In the genomic region with DNA sequence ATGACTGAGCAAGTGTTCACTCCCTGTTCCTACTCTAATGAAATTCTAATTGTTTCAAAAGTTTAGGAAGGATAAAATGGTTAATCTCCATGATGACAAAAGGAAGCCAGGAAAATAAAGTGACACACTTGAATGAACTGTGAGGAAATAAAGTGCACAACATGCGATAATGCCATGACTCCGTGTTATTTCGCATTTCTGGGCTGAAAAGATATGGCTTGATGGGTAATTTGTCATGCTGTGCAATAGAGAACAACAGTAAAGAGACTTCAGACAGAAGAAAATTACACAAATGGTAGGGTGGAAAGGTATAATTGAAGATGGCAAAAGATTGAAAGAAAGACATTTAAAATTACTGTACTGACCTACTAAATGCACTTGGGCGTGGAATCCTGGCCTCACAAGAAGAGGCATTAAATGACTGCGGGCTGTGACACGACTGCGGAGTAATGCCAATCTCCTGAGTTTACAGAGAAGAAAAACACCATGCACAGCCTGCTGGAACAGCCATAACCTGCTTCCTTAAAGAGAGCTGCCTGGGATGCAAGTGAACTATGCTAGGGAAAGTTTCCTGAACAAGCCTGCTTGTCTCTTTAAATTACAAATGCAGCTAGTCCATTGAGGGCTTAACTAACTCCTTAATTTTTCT, we compare ENCODE assay signal across 22 mouse cellular contexts. TPM values are rescaled to one million over a fixed set of nuclear protein-coding genes. Genes with fewer than 3 reads are reported as not detected.
DNase-seq lines count a peak whose midpoint lies in the region; ATAC-seq and TF ChIP-seq lines count a peak whose summit lies in the region.
"Had no signal": no experiment of that assay in that cellular context is flagged by ENCODE, and none has a peak within 500 bp of the region (broad histone marks: within the 10 kb centered on the region; RNA-seq: fewer than 3 reads in every experiment).

No protein-coding gene starts in this region.

- H3K4me3 ChIP-seq in forebrain, embryonic 13.5 days = no peak overlapping the region
- no peak overlapping the region for H3K4me3 ChIP-seq in forebrain, embryonic 11.5 days (ENCODE audit: low read depth, low read length)
- no peak overlapping the region for H3K4me3 ChIP-seq in embryonic facial prominence, embryonic 13.5 days
- no peak overlapping the region for H3K4me3 ChIP-seq in forebrain, embryonic 16.5 days (replicated peaks; ENCODE audit: low read length)
- H3K4me3 ChIP-seq: heart, adult 2 months; heart, embryonic 15.5 days; hindbrain, embryonic 13.5 days had no signal

- H3K9ac ChIP-seq in forebrain, embryonic 13.5 days = no peak overlapping the region
- no peak overlapping the region for H3K9ac ChIP-seq in forebrain, embryonic 11.5 days (ENCODE audit: low read length)
- H3K9ac ChIP-seq in embryonic facial prominence, embryonic 13.5 days = no peak overlapping the region
- H3K9ac ChIP-seq in forebrain, embryonic 16.5 days (replicated peaks; ENCODE audit: low read depth, low read length) = no peak overlapping the region
- H3K9ac ChIP-seq: heart, embryonic 15.5 days; hindbrain, embryonic 13.5 days had no signal

- H3K27ac ChIP-seq in forebrain, embryonic 13.5 days = no peak overlapping the region
- no peak overlapping the region for H3K27ac ChIP-seq in forebrain, embryonic 11.5 days (ENCODE audit: low read depth, low read length)
- no peak overlapping the region for H3K27ac ChIP-seq in embryonic facial prominence, embryonic 13.5 days
- no peak overlapping the region for H3K27ac ChIP-seq in forebrain, embryonic 16.5 days (ENCODE audit: low read length)
- H3K27ac ChIP-seq: heart, adult 2 months; heart, embryonic 15.5 days; hindbrain, embryonic 13.5 days; hindbrain, postnatal 0 days had no signal

- 79% methylated on average over 7 of the region's 7 CpGs for WGBS in forebrain, embryonic 13.5 days
- WGBS in forebrain, embryonic 11.5 days = 89% methylated on average over 7 of the region's 7 CpGs
- 52% methylated on average over 7 of the region's 7 CpGs for WGBS in embryonic facial prominence, embryonic 13.5 days
- WGBS in forebrain, embryonic 16.5 days = 70% methylated on average over 7 of the region's 7 CpGs

- ATAC-seq in forebrain, embryonic 13.5 days = peak; percentile 69
- no peak for ATAC-seq in forebrain, embryonic 11.5 days (replicated peaks; ENCODE audit: low FRiP score)
- ATAC-seq in embryonic facial prominence, embryonic 13.5 days (ENCODE audit: insufficient number of reproducible peaks, insufficient read depth, low FRiP score, low TSS enrichment, low read depth) = 0 out of 2 replicates have a peak, but pooled peaks have one; percentile 52
- ATAC-seq in forebrain, embryonic 16.5 days = peak; percentile 73
- ATAC-seq: activated CD4-positive, CD25-positive, alpha-beta regulatory T cell, adult 4 months; hindbrain, postnatal 0 days; Patski had no signal

- H3K27me3 ChIP-seq in forebrain, embryonic 13.5 days = no peaks in the 10 kb centered on the region
- H3K27me3 ChIP-seq in forebrain, embryonic 11.5 days (ENCODE audit: control insufficient read depth, insufficient read depth, low read length) = no peaks in the 10 kb centered on the region
- H3K27me3 ChIP-seq in embryonic facial prominence, embryonic 13.5 days = no peaks in the 10 kb centered on the region
- no peaks in the 10 kb centered on the region for H3K27me3 ChIP-seq in forebrain, embryonic 16.5 days (replicated peaks; ENCODE audit: control insufficient read depth, insufficient read depth, low read length)
- H3K27me3 ChIP-seq: CH12.LX; heart, embryonic 15.5 days; hindbrain, embryonic 13.5 days had no signal

- no peak for TF ChIP-seq CTCF in brain, embryonic 14.5 days (IDR thresholded peaks at IDR 0.05; ENCODE audit: borderline replicate concordance, extremely low read depth, insufficient read depth, insufficient read length)

- no peak for TF ChIP-seq POLR2A in brain, embryonic 14.5 days (IDR thresholded peaks at IDR 0.05; ENCODE audit: borderline replicate concordance, extremely low read depth, insufficient read depth, insufficient read length, poor library complexity, severe bottlenecking)

- no peaks in the 10 kb centered on the region for H3K36me3 ChIP-seq in forebrain, embryonic 13.5 days (ENCODE audit: poor library complexity, severe bottlenecking)
- H3K36me3 ChIP-seq in forebrain, embryonic 11.5 days (ENCODE audit: control insufficient read depth, insufficient read depth, low read length) = no peaks in the 10 kb centered on the region
- no peaks in the 10 kb centered on the region for H3K36me3 ChIP-seq in embryonic facial prominence, embryonic 13.5 days
- no peaks in the 10 kb centered on the region for H3K36me3 ChIP-seq in forebrain, embryonic 16.5 days (ENCODE audit: control insufficient read depth, insufficient read depth)
- H3K36me3 ChIP-seq: heart, embryonic 15.5 days; hindbrain, embryonic 13.5 days had no signal

- H3K9me3 ChIP-seq in forebrain, embryonic 13.5 days (replicated peaks) = no peaks in the 10 kb centered on the region
- no peaks in the 10 kb centered on the region for H3K9me3 ChIP-seq in forebrain, embryonic 11.5 days (ENCODE audit: control insufficient read depth, low read length)
- 0 out of 2 replicates have a peak, but pooled peaks cover 3% of the 10 kb centered on the region for H3K9me3 ChIP-seq in embryonic facial prominence, embryonic 13.5 days
- H3K9me3 ChIP-seq in forebrain, embryonic 16.5 days (ENCODE audit: control insufficient read depth, low read length) = no peaks in the 10 kb centered on the region
- H3K9me3 ChIP-seq: heart, embryonic 15.5 days; hindbrain, embryonic 13.5 days had no signal

- H3K4me1 ChIP-seq in forebrain, embryonic 13.5 days = peaks cover 4% of the 10 kb centered on the region; the same call in 1 of the 2 replicates
- H3K4me1 ChIP-seq in forebrain, embryonic 11.5 days (replicated peaks; ENCODE audit: control insufficient read depth, insufficient read depth, low read length) = no peaks in the 10 kb centered on the region
- no peaks in the 10 kb centered on the region for H3K4me1 ChIP-seq in embryonic facial prominence, embryonic 13.5 days
- H3K4me1 ChIP-seq in forebrain, embryonic 16.5 days (replicated peaks; ENCODE audit: control insufficient read depth, insufficient read depth, low read length) = no peaks in the 10 kb centered on the region
- H3K4me1 ChIP-seq: hindbrain, embryonic 13.5 days had no signal

- no peak overlapping the region for H3K4me2 ChIP-seq in forebrain, embryonic 13.5 days
- no peak overlapping the region for H3K4me2 ChIP-seq in forebrain, embryonic 11.5 days (ENCODE audit: low read depth, low read length, severe bottlenecking)
- no peak overlapping the region for H3K4me2 ChIP-seq in embryonic facial prominence, embryonic 13.5 days
- H3K4me2 ChIP-seq in forebrain, embryonic 16.5 days (ENCODE audit: low read length) = no peak overlapping the region
- H3K4me2 ChIP-seq: heart, embryonic 11.5 days; heart, embryonic 15.5 days; hindbrain, embryonic 13.5 days had no signal

- DNase-seq in forebrain, embryonic 11.5 days (ENCODE audit: low spot score) = no peak
- peak; percentile 71 for DNase-seq in brain, embryonic 14.5 days (ENCODE audit: low read depth)
- no peak for DNase-seq in lung, adult 18-20 months
- no peak for DNase-seq in kidney, postnatal 4 days
- DNase-seq: adrenal gland, postnatal 14 days; cerebellum, adult 18-20 months; cerebellum, adult 9-11 months; cerebellum, postnatal 36 days; heart, adult 2 months; heart, postnatal 14 days; kidney, adult 11 months; kidney, adult 9 months had no signal

RNA-seq across cellular contexts. Expression of a gene that starts 19.0 kb away (rescaled TPM):
- polyA plus RNA-seq in forebrain, embryonic 13.5 days (2015; fragmentation: Nextera tagmentation; extraction: Ambion mirVana) = 58.2 and 60.4 TPM in 2 replicates
- 18.0 and 19.0 TPM in 2 replicates for polyA plus RNA-seq in forebrain, embryonic 11.5 days (2014; fragmentation: Nextera tagmentation; extraction: Ambion mirVana)
- 19.4 and 22.5 TPM in 2 replicates for polyA plus RNA-seq in brain, embryonic 14.5 days (2012; rRNA removed)
- 169 and 192 TPM in 2 replicates for polyA plus RNA-seq in embryonic facial prominence, embryonic 13.5 days (2015; fragmentation: Nextera tagmentation; extraction: Ambion mirVana)
- polyA plus RNA-seq in forebrain, embryonic 16.5 days (2015; fragmentation: Nextera tagmentation; extraction: Ambion mirVana) = 300 and 367 TPM in 2 replicates
- polyA plus RNA-seq: Patski had no signal
